Mouse (Mus musculus) right cerebral cortex, postnatal 10 days (tissue): ENCODE results near the gene Olfr1008.
"Not testable (repeated sequence)": the region's sequence is repeated elsewhere in the genome, so short reads cannot be mapped to it uniquely, and the experiment has no call there.

Experiments
- DNase-seq, 2 experiments: peaks; one replicate each; pipeline ENCODE4 v3.0.0; 2021; ENCODE audit warnings: low spot score in 2 of 2

Gene Olfr1008

GRCm38 (mm10) chr2:85689131-85689530 lies at the start of gene Olfr1008:
Gene Olfr1008 (plus strand): TSS chr2:85689431.
- DNase-seq, result no peak

GRCm38 (mm10) chr2:85650604-85651003 lies 38.6 kb upstream of the Olfr1008 start, which contains the start of gene Olfr1002:
Gene Olfr1002 (minus strand): TSS chr2:85650704.
- DNase-seq, result no peak

- not testable (repeated sequence) for DNase-seq
Measured at GRCm38 (mm10) chr2:85664355-85664754, 24.9 kb upstream of the Olfr1008 start, which contains the start of gene Olfr154. Gene Olfr154 (minus strand): TSS chr2:85664455.

DNA sequence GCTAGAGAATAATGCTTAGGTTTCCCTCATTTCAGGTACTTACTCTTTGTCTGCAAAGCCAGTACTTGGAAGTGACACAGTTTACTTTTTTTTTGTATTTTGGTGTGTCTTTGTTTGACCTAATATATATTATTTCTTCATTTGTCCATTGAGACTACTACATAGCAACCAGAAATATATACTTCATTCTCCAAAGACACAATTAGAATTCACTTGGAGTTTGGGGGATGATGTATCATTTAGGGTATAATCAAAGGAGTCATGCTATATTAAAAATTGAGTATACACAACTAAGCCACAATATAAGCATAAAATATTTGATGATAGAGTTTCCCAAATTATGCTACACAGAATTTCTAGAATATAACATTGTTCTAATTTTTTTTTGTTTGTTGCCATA lies 10.6 kb upstream of the Olfr1008 start, which contains the start of gene Olfr1006:
TSS of gene Olfr1006 (minus strand) at position 101 of the 400 bp plus-strand sequence.
- no peak for DNase-seq

- not testable (repeated sequence) for DNase-seq
Measured at GRCm38 (mm10) chr2:85710680-85711079, 21.4 kb downstream of the Olfr1008 start.

DNA sequence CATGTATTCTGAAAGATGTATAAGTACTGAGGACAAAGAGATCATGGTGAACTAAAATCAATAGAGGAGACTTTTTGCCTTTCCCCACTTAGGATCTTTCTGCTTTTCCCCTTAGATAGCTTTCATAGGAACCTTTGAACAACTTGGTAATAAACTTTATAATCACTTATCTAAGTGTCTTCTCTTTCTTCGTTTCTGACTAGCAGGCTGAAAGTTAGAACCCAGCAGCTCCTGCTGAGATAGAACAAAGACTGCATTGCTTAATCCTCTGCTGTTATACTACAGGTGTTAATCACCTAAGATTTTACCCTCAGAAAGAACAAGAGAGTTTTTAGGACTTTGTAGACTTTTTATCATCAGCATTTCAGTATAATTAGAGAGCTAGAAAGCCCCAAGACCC lies 21.9 kb downstream of the Olfr1008 start:
- DNase-seq, result no peak

- DNase-seq, result no peak
Measured at GRCm38 (mm10) chr2:85715119-85715518, 25.9 kb downstream of the Olfr1008 start, which contains the start of gene Olfr1009. Gene Olfr1009 (plus strand): TSS chr2:85715419.

DNA sequence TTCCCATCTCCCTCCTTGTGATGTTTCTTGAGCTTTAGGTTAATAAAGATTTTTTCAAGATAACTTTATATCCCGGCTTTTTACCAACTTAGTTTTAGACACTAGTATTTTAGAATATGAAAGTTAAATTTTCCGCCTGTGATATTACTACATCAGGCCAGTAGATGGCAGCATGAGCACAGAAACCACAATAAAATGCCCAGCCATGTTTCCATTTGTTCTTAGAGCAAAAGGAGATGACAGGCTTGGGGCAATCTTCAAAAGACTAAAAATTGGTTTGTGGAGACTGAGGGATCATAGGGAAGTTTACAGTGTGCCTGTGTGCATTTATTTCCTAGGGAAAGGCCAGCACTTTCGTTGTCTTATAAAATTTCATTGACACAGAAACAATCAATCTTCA lies 36.6 kb downstream of the Olfr1008 start:
- DNase-seq, result peak; percentile 32 to 42
